Mouse (Mus musculus): ENCODE results near the gene Selplg.
A peak's percentile ranks its signal among the peaks of the same experiment; 100 is the strongest.

Gene Selplg

DNA sequence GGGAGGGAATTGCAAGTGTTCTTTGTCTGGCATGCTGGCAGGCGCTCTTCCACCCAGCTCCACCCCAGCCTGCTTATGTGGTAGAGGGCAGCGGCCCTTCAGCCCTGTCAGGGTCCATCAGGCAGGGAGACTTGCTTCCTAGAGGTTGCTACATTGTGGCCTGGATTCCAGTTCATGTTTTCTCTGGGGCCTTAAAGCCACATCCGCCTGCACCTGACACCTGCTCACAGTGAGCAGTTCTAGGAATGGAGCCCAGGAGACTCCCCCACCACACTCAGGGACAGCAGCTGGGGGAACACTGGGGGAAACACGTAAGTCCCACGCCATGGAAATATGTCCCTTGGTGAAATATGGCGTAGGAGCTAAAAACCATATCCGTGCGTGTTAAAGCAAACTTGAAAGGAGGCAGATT is at the start of gene Selplg:
TSS of gene Selplg (minus strand) at position 155 of the 412 bp plus-strand sequence.
- no peak for DNase-seq (ENCODE audit: low read depth, low spot score)

DNA sequence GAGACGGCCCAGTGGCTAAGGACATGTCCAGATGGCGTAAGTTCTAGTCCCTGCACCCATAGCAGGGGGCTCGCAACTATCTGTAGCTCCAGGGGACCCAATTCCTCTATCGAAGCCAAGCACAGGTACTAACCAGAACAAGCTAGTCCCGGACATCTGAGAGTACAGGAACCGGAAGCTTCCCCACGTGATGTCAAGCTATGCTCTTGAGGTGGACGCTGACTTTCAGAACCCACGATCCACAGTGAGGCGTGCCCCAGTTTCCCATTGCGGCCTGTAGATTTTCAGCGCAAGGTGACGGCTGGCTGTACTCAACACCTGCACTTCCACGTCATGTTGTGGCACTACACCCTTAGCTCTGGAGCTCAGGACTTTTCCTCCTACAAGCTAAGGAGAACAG is 48.7 kb upstream of the Selplg start:
- no peak for DNase-seq (ENCODE audit: low read depth, low spot score)

DNA sequence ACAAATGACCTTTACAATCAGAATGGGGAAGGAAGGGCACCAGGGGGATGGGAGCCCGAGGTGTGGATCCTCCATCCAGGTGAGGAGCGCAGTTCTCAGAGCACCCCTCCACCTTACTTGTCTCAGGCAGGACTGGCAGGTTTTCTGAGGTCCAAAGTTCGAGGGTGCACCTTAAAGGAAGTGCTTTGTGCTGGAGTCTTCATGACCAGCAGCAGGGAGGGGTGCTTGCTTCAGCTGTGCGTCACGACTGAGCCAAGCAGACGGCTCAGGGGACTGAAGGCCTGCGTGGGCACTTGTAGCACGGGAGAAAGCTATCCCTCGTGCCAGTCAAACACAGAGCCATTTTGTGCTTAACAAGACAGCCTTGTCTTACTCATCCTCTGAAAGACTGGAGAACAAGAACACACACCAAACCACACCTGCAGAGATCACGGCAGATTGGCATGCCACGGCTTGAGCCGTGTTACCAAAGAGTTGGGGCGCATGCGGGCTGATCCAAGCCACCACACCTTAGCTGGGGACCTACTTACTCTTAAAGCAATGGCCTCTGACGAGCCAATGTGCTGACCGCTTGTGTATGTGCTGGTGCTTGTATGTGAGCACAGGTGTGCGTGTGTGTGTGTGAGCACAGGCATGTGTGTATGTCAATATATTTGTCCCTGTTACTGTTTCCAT is 46.6 kb upstream of the Selplg start:
- no peak for DNase-seq (ENCODE audit: low read depth, low spot score)

DNA sequence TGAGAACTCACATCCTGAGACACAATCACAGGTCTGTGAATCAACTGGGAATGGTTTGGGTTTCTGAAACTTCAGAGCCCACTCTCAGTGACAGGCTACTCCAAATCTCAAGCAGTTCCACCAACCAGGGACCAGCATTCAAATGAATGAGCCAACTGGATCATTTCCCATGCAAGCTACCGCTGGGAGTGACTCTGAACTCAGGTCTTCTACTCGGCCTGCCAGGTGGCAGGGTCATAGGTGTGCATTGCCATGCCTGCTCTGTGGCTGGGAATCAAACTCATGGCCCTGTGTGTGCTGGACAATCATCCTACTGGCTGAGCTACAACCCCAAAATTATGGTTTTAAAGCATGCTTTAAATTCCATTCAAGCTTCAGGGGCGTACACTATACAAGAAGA is 45.1 kb upstream of the Selplg start:
- no peak for DNase-seq (ENCODE audit: low read depth, low spot score)

DNA sequence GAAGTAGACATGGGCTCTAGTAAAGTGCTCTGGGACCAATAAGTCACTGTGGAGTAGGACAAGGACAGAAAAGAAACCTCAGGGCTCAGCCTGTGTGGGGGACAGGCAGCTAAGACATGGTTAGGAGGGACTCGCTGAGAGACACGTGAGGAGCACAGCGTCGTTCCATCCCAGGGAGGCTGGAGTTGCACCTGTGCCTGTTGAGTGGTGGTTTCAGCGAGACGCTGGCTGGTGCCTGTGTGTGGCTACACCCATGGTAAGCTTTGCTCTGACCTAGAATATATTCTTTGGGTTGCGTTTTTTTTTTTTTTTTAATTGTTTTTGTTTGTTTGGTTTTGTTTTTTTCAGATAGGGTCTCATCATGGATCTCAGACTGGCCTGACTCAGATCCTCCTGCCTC is 43.7 kb upstream of the Selplg start:
- no peak for DNase-seq (ENCODE audit: low read depth, low spot score)

DNA sequence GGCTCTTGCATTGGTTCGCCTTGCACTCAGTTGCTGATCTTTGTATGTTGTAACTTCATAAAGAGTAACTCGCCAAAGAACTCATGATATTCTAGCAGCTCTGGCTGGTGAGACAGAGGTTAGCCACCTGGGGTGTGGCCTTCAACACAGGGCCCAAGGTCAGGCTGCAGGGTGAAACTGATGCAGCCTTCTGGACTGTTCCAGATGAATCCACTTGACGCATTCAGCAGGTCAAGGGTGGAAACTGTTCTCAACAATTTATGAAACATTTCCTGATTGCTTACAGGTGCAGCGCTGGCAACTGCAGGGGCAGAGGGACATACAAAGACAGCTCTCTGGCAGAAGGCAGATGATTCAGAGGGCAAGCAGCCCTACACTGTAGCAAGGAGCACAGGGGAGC is 43.2 kb upstream of the Selplg start:
- no peak for DNase-seq (ENCODE audit: low read depth, low spot score)

DNA sequence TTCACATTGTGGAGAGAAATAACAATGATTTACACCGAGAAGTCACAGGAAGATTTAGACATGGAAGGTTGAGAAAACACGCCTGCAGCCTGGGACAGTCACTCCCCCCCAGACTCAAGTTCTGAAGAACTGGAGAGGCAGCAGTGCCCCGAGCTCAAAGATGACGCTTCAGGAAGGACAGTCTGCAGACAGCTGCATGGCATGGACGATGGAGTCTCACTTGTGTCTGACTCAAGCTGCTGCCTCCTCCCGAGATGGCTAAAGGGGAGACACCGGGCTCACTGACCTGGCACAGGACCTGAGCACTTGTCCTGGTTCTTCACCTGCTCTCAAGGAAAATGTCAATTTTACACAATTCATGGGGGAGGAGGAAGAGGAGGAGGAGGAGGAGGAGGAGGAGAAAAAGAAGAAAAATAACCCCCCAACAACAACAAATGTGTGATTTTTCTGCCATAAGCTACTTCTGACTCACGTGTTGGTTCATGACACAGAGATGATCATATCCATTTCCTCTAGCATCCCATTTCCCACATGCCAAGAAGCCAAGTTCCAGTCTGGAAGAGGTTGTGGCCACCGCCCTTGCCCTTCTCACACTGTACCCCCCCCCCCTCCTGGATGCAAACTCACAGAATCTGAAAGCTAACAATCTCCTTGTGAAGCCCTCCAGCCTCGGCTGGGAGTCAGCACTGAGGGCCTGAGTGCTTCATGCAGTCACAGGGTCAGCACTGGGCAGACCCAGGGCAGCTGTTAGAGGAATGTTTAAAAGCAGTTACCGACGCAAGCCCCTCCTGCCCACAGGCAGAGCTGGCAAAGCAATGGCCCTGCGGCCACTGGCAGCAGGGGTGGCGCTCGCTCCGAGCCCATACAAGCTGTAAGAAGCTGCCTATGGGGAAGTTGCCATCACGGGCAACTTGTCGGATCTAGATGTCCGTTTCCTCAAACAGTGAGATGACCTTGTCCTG is 41.9 kb upstream of the Selplg start:
- DNase-seq (ENCODE audit: low read depth, low spot score) = no peak

DNA sequence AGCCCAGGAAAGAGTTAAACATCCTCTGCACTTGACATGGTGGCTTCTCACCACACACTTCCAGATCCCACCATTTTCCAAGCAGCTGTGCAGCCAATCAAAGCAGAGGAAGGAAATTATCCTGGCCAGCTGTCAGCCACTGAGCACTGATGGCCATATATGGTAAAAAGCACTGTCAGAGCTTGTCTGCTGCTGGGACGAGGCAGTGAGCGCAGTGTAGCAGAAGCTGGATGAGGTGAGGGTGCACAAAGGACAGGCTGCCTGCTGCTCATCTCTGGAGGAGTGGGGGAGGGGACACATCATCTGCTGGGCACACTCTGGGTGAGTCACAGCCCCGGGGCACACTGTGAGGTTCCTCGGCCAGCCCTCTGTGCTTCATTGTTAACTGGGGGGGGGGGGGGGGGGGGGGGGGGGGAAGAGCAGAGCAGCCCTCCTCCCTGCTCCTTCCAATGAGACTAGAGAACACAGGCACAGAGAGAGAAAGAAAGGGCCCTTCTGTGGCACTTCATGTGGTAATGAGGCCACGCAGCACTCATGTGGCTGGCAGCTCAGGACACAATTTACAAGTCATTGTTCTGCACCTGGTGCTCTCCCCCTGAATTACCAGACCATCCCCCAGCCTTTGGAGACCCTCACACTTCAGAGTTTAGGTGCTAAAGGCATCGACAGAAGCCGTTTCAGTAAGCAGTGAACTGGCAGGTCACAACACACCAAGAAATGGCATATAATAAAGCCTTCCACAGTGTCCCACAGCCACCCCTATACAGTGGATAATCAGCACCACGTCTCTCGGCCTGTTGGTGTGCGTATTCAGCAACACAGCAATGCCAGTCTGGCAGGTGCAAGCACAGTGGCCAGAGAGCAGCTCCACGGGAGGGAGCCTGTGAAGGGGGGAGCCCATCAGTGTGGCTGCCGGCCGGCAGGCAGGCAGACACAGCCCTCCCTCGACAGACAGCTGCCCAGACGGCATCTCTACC is 40.8 kb upstream of the Selplg start:
- DNase-seq (ENCODE audit: low read depth, low spot score) = peak; percentile 76

DNA sequence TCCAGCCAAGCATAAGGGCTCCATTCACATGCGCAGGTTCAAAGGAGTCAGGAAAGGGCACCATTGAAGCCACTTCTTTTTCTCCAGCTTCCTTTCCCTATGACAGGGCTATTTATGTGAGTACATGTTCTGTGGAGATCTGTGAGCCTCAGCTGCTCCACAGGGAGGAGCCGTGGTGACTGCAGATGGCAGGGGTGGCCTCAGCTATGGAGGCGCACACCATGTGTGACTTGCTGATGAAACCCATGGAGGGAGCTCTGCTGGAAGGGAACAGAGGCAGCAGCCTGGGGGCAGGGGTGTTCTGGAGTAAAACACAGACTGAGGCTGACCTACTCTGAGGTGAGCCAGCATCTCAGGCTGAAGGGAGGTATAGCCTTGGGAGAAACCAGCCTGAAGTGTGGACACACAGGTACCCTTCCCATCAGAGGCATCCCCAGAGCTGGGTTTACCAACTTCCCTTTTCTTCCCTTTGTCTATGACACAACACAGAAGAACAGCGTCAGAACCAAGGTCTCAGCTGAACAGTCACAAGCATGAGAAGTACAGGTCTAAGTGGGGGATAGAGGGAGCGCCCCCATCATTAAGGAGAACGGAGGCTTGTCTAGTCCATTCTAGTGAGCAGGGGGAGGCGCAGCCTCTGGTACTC is 39.6 kb upstream of the Selplg start:
- no peak for DNase-seq (ENCODE audit: low read depth, low spot score)

DNA sequence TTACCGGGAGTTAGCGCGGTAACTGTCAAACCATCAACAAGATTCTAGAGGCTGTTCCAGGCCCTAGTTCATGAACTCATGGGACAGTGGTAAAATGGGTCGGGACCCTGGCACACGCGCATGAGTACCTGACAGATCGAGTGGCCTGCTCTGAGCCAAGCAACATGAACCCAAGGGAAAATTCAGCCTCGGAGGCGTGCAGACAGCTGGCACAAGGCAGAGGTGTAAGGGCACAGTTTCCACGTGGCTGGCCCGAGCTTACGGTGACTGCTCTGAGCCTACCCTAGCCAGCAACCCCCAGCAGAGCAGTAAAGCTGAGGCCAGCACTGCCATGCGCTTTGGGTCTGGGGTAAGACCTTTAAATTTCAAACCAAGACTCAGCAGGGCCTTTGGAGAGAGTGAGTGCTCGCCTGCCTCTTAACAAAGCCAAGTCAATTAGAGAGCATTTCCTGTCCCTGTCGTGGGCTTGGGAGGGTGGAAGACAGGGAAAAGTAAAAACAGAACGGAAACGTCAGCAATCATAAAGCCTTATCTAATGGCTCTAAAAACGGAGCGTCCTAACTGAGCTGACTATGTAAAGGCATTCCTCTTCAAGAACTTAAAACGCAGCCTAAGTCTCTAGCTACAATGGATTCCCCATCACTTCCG is 38.1 kb upstream of the Selplg start:
- DNase-seq (ENCODE audit: low read depth, low spot score) = no peak

DNA sequence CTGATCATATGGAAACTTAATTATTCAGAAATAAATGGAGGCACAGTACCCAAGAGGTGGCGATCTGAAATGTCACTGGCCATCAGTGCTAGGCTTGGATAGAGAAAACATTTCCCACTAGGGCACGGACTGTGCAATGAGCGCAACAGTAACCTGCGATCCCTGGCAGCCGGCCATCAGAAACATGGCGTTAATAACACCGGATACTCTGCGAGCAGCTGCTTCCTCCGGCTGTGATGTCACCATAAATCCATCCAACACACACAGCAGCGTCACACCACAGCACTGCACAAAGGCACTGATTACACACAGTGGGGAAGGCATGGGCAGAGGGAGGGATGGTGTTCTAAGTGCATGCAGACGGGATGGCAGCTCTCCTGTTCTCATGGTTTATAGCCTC is 36.7 kb upstream of the Selplg start:
- no peak for DNase-seq (ENCODE audit: low read depth, low spot score)

DNA sequence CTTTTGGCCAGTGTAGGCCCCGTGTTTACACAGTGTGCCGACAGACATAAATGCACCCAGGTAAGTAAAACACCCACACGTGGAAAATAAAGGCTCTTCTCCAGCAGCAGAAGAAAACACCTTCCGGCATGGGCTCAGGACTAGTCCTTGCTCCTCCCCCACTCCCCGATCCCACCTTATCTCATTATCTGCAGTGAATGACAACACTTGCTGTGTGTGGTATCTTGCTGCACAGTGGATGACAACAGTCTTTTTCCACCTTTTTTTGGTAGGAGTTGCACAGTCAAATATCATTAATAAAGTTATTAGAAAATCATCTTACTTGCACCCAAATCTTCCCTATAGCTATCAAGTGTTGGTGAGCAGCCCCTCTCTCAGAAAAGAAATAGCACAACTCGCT is 32.5 kb upstream of the Selplg start:
- DNase-seq (ENCODE audit: low read depth, low spot score) = no peak

DNA sequence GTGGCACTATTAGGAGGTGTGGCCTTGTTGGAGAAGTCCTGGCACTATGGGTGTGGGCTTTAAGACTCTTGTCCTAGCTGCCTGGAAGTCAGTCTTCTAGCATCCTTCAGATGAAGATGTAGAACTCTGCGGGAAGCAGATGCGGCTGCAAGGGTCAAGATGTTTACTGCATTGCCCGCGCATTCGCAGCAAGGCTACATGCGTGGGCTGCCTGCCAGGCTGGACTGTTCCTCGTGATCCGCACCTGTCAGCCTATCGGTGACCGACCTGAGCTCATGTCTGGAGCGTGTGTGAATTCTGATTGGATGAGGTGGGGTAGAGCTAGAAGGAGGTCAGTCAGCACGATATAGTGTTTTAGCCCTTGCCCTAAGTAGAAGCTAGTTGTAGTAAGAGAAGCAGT is 31.6 kb upstream of the Selplg start:
- DNase-seq (ENCODE audit: low read depth, low spot score) = no peak

DNA sequence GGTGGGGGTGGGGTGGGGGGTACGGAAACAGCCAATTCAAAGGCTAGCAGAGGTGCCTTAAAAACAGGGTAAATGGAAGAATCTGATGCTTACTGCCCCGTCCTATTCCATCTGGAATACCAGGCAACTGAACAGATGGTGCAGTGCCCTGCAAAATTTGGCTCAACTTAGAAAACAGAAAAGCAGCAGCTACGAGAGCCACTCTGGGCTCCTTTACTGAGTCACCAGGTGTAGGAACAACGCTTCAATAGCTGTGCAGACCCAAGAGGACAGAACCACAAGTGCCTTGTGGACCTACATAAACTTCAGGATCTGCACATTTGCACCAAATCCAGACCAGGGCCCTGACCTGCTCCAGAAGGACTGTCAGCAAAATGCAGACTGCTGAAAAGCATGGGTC is 30.0 kb upstream of the Selplg start:
- DNase-seq (ENCODE audit: low read depth, low spot score) = no peak

DNA sequence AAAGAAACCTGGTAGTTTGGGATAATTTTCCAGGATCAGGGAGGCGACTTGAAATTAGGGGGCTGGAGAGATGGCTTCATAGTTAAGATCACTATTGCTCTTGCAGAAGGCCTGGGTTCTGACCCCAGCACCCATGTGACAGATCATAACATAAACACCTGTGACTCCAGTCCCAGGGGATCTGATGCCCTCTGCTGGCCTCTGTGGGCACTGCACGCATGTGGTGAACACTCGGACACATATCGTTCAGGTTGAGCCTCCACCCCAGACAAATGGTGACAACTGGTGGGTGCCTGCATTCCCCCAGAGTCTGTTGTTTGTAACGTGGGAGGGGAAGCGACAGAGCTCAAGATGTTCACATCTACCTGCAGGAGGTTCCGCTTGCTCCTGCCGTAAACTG is 28.9 kb upstream of the Selplg start:
- DNase-seq (ENCODE audit: low read depth, low spot score) = no peak

DNA sequence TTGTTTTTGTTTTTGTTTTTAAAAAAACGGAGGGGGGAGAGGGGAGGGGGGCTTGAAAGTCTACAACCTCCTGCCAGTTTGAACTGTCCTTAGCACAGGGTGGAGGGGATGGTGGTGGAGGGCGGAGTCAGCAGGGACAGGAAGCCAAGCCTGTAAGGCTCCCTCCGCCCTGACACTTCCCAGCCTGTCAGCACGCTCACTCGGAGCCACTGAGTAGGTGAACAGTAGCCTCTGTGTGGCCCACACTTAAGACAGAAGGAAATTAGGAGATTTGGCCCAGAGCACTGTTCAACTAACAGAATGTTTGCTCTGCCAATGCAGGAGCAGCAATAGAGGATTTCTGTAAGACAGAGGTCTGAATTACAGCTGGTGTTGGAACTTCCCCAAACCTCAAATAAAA is 26.5 kb upstream of the Selplg start:
- no peak for DNase-seq (ENCODE audit: low read depth, low spot score)

DNA sequence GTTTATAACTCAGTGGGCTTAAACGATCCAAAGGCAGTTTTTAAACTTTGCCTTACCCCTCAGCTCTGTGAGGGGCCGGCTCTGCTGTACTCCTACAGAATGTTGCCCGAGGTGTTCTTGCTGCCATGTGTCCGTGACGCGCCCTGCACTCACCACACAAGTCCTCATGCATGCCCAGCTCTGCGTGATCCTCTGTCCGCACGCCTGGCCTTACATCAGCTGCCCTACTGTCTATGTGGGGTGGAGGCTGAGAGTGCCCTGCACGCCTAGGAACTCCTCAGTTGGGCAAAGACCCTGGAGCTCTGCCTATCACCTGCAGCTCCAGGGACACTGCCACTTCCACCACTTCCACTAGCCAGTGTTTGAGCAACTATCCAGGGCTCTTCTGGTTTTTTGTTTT is 26.1 kb upstream of the Selplg start:
- no peak for DNase-seq (ENCODE audit: low read depth, low spot score)

DNA sequence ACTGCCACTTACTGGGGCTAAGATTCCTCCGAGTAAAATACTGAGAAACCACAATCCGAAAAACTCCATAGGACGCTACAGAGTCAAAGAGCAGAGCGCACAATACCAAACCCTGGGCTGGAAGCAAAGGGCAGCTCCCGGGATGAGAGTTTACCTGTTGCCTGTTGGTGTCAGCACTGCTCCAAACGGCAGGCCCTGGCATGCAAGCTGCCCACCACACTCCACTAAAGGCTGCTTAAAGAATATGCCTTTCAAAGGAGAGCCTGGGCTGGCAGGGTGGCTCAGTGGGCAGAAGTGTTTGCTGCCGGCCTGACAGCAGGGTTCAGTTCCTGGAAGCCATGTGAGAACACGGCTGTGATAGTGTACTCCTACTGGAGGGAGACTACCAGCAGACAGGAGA is 25.2 kb upstream of the Selplg start:
- no peak for DNase-seq (ENCODE audit: low read depth, low spot score)

DNA sequence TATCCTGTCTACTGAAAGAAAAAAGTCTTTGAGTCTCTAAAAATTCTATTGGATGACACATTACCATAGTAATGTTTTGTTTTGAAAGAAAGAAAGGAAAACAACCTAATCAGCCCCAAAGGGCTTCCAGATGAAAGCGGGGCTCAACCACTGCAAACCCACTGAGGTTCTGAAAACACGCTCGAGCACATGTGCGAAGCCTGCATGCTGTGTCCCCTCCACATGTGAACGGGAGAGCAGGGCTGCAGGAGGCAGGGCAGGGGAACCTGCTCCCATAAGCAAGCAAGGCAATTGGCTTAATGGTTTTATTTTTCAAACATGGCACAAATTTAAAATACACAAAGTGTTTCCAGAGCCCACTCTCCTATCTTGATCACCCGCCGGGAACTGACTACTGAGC is 24.2 kb upstream of the Selplg start:
- no peak for DNase-seq (ENCODE audit: low read depth, low spot score)

DNA sequence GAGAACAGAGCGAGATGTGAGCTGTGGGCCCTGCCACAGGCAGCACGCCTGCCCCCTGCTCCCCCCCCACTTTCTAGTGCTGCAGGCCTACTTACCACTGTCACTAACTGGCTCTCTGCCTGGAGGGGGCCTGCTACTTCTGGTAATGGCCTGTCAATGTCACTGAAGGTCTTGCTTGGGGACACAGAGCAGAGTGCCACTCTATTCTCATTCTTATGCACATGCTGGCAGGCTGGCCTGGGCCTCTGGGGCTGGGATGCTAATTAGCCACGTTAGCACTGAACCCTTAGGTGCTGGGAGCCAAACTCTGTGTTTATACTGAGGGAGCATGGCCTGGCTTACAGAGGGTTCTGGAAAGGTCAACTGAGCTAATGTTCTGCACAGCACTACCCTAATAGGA is 23.3 kb upstream of the Selplg start:
- DNase-seq (ENCODE audit: low read depth, low spot score) = peak; percentile 42

DNA sequence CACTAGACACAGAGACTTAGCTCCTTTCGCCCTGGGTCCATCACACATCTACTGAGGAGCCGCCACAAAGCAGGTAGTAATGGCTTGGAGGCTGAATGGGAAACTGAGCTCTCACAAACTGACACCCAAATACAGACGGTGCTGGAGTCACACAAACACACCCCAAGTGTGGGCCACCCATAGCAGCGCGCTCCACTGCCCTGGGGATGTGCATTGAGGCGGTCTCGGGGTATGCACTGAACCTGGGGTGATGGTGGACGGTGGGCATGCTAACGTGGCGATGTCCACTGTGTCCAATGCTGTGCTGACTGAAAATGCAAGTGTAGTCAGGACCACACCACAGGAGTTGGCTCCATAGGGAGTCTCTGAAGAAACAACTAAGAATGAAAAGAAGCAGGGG is 22.7 kb upstream of the Selplg start:
- no peak for DNase-seq (ENCODE audit: low read depth, low spot score)
